Mouse (Mus musculus) retina, postnatal 1 day (tissue): ENCODE data around the gene Dyrk3.

Experiments used
- DNase-seq: peaks from one replicate; pipeline ENCODE4 v3.0.0-alpha.2; 2012

Gene Dyrk3

DNA sequence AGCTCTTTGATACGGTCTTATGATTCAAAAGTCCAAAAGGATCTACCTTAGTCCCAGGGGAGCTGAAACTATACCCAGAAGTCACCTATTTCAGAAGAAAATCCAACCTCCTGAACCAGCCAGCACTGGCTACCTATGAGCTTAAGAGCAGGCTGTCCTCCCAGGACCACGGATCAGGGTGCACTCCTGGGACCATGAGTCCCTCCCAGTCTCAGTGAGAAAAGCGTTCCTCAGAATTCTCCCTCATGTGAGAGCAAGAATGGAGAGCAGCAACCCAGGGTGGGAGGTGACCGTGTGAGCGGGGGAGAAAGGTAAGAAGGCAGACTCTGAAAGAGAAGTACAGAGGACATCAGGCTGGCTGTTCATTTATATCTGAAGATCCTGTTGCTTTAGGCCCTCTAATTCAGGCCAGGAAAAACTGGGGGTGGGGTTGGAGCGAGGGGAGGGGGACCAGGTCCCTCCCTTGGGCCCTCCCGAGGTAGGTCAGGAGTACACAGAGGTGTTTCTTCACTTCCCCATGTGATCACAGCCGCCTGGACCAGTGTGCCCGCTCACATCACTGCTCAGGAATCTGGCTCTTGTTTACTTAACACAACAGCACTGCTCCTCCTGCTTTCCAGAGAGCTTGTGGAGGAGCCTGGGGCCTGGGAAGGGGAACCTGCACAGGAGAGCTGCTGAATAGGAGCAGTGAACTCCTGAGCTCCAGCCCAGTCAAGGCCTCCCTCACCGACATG lies 30.4 kb downstream of the Dyrk3 start:
- no peak for DNase-seq

DNA sequence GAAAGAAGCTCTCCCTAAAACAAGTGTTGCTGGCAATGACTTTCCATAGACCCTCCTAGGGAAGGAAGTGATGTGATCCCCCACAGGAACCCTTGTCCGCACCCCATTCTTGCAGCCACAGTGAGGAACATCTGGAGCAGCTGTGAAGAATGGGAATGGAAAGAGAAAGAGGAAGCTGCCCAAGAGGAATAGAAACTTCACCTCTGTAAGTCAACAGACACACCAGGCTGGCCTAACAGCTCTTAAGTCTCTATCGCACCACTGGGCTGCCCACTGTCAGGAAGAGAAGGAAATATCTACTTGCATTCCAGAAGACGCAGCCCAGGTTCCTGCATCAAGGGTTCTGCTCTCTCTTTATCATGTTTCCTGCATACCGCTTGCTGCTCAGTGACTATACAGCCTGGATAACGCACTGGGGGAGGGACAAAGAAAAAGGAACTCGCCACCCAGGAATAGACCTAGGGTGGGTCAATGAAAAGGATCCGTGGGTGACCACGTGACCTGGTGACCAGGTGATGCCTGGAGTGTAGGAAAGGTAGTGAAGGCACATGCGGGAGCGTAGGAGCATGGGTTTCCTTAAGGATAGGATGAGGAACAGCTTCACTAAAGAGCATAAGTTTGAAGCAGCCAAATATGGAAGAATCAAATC lies 34.2 kb downstream of the Dyrk3 start:
- DNase-seq, result no peak

DNA sequence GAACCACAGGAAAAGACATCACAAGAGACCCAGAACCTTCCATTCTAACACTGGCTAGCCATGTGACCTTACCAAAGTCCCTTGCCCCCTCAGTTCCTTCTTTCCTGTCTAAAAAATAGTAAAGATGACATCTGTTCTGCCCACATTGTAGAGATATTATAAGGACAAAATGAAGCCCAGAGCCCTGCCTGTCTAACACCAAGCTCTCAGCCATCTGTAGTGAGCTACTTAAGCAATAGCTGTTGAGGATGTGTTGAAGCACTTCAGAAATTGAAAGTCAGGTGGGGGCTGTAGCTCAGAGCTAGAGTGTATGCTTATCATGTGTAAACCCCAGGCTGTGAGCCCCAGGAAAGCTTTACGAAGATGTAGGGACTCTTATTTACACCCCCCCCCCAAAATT lies 37.3 kb downstream of the Dyrk3 start:
- DNase-seq, result no peak

DNA sequence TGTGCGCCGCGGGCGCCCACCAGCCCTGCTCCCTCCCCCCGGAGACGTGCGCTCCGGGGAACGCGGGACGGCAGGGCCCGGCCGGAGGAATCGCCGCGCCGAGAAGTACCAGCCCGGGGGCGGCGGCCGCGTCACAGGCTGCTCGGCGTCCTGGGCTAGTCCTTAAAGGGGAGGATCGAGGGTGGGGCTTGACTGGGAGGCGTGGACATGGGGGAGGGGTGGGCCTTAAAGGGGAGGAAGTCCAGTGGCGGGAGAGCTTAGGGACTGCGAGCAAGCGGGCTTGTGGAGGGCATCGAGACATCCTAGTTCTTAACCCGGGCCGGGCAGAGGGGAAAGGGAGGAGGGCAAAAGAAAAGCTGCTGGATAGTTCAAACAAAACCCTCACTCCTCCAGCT lies 40.4 kb downstream of the Dyrk3 start, which contains the start of gene Mapkapk2:
Gene Mapkapk2 (minus strand): TSS at position 127 of the 395 bp plus-strand sequence.
- DNase-seq, result peak; percentile 97

DNA sequence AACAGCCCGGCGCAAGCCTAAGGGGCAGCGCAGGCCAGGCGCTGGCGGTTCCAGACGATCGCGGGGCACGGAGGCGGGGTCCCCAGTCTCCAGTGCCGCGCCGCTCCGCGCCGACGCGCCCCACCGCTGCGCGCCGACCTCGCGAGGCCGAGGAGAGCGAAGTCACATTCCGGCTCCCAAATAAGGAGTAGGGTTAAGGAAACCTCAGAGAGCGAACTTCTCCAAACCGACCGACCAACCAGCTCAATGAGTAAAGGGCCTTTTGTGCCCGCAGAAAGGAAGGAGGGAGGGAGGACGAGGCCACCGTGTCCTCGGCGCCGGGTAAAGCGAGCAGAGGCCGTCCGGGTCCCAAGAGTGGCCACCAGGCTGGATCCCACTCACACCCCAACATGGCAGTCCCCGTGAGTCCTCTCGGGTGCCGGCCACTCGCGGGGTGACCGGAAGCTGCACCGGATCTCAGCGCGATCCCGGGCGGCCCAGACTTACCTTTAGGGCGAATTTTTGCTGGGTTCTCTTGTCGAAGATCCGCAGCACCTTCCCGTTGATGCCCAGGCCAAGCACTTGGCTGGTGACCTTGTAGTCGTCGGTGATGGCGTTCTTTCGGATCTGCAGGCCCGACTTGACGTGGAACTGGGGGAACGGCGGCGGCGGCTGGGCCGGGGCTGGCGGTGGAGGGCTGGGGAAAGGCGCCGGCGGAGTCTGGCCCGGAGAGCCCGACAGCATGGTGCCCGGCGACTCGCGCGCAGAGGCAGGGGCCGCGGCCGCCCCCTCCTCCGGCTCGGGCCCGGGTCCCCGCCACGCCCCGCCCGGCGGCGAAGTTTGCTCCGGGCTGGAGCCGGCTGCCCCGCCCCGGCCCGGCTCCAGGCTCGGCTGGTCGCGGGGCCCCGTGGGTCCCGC lies 41.1 kb downstream of the Dyrk3 start:
- DNase-seq, result peak; percentile 74

DNA sequence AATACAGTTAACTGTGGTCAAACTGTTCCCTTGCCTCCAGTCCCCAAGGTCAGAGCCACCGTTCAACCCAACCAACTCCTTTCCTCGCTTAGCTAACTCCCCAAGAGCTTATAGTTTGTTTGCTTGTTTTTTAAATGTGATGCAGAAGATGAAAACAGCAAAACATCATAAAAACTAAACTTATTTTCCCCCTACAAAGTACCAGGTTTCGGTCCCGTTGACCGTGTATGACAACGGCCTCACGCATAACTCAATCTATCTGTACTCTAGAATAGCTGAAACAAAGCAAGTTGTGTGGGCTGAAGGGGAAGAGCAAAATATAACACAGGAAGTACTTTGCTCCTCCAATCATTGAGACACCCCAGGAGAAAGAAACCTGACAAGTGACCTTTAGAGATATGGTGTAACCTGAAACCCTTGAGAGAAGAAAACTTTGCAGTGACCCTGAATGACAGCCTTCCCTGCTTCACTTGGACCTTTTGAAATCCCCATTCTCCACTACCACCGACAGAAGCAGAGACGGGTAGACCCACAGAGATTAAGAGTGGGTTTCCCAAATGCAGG lies 41.9 kb downstream of the Dyrk3 start:
- no peak for DNase-seq

DNA sequence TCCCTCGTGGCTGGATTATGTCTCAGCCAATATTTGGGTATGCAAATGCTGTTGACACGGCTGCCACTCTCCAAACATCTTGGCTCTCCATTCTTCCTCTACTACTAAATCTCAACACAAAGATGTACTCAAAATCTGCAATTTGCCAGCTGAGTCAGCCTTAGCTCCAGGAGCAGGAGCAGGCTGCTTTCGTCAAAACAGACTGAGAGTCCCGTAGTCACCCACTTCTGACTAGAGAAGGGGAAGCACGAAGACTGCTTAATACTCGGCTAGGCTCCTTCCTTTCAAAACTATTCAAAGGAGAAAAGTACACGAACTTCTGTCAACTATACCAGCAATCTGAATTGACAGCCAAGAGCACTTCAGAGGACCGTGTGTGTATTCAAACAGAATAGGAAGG lies 42.6 kb downstream of the Dyrk3 start:
- no peak for DNase-seq

DNA sequence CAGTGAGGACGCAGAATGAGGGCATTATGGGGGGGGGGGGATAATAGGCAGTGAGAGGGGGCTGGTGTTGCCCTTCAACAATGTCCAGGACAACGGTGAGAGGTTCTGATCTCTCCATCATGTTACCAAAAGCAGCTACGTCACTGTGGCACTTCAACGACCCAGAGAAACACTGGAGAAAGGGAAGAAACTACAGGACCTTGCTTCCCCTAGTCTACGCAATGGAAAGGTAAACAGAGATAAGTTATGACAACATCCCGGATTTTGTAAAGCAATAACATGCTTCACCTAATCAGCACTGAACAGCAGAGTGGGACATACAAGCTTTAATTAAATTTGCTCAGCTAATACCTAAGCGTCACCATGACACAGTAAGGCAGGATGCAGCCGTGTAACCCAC lies 44.3 kb downstream of the Dyrk3 start:
- DNase-seq, result no peak

DNA sequence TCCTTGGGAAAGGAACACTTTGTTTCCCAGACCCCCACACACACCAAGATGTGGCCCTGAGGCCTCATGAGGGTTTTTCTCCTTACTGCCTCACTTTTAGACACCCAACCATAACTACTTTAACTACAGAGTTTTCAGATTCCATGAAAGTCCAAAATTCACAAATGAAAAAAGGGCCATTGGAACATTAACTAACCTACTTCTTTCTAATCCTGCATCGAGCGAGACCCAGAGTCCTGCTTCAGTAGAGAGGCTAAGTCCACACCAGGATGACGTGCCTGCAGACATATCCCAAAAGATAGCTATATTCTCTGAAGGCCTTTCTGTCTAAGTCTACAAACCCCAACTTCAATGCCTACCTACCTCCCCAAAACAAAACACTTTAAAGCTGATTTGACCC lies 45.3 kb downstream of the Dyrk3 start:
- no peak for DNase-seq

DNA sequence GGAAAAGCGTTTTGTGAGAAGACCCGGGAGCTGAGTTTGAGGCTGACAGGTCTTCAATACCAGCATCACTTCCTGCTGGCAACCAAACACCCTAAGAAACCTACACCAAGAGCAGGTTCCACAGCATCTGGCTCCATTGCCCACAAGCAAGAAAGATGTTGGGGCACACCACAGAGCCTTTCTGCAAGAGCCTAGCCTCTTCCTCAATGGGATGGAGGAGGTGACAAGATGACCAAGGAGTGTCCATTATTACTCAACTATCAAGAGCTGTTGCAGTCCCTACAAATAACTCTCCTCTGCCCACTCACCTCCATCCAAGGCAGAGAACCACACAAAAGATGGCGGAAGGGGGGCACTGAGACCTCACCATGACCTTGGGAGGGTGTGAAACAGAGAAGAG lies 46.0 kb downstream of the Dyrk3 start:
- DNase-seq, result no peak

DNA sequence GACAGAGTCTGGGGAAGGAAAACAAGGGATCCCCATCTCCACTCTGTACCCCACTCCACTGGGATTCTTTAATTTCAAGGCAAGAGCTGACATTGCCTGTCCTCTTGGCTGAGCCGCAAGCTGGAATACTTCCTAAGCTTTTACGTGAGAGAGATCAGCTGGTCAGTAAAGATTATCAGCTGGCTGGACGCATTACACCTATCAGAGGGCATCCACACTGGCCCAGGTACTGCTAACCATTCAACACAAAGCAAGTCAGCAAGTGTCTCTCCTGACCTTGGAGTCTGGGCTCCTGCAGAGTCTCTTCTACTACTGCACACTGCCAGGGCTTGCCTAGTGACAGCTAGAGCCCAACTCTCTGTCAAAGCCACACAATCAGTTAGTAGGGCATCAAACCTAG lies 46.7 kb downstream of the Dyrk3 start:
- DNase-seq, result no peak

DNA sequence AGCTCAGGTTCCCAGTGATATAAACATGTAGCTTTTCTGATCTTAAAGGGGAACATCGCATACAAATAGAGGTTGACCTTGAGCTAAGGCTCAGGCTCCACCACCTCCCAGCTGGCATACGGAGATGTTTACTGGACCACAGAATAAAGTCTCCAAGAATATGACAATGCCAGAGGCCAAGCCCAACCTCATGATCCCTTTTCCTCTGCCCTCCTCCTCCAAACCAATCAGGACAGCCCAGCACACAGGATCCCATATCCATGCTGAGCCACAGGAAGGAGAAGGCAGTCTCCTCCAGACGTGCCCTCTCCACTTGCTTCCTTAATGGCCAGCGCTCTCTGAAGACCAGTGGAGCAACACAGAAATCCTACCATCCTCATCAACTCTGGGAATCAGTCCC lies 47.3 kb downstream of the Dyrk3 start:
- DNase-seq, result no peak

DNA sequence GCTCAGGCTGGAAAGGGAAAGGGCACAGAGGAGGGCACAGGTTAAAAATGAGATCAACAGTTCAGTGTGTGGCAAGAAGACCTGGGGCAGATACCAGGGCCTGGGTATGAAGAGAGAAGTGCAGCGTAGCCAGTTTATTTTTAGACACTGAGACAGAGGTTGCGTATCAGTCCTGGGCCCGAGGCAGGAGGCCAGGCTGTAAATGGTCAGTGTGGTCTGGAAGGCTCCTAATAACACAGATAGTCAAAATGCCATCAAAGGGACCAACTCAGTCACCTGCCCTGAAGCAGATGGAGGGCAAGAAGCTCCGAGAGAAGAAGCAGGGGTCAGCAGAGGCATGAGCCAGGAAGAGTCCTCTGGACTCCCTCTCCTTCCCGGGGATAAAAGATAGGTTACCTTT lies 47.9 kb downstream of the Dyrk3 start:
- DNase-seq, result no peak

DNA sequence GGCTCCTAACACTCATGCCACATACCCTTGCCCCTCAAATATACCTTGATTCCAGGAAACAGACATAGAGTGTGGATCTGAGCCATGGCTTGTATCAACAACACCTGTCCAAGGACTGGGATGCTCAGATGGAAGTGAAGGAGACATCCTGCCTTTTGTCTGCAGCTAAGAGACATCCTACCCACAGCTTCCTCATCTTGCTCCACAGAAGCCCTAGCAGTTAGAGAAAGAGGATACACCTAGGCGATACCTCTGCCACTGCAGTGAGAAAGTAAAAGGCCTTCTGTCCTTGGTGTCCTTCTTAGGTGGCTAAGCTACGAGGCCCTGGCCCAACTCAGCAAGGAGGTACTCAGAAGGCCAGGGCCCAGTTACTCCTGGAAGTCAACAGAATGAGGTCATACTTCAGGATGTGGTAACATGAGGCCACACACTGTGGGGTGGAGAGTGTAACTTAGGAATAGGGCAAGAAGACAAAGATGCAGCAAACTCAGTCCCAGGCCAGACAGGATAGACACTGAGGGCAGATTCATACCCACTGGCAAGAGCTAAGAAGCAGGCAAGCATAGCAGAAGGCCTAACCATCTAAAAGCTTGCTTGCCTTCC lies 48.5 kb downstream of the Dyrk3 start:
- no peak for DNase-seq

DNA sequence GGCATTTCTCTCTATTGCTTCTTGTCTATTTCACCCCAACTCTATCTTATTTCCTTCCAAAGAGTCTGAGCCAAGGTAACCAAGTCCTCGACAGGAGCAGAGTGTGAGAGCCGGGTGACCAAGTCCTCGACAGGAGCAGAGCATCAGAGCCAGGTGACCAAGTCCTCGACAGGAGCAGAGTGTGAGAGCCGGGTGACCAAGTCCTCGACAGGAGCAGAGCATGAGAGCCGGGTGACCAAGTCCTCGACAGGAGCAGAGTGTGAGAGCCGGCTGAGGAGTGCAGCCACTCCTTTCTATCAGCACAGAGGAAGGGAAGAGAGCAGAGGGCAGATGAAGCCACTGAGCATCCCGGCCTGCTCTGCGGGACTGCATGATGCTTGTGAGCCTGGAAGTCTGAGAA lies 49.6 kb downstream of the Dyrk3 start:
- no peak for DNase-seq

DNA sequence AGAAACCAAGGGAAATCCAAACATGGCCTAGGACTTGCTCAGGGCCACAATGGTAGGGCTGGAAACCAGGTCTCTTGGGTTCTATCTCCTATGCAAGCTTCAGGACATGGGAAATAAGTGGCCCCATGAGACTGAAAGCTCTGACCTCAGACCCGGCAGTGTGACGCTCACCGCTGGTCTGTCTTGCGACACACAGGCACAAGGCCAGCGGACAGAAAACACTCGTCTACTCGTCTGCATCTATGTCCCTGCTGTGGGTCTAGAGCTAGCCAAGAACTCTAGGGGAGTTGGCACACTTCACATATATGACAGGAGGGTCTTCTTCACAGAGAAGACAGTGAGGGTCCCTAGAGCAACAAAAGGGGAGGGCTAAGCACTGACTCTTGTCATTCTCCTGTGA lies 51.2 kb downstream of the Dyrk3 start:
- no peak for DNase-seq

DNA sequence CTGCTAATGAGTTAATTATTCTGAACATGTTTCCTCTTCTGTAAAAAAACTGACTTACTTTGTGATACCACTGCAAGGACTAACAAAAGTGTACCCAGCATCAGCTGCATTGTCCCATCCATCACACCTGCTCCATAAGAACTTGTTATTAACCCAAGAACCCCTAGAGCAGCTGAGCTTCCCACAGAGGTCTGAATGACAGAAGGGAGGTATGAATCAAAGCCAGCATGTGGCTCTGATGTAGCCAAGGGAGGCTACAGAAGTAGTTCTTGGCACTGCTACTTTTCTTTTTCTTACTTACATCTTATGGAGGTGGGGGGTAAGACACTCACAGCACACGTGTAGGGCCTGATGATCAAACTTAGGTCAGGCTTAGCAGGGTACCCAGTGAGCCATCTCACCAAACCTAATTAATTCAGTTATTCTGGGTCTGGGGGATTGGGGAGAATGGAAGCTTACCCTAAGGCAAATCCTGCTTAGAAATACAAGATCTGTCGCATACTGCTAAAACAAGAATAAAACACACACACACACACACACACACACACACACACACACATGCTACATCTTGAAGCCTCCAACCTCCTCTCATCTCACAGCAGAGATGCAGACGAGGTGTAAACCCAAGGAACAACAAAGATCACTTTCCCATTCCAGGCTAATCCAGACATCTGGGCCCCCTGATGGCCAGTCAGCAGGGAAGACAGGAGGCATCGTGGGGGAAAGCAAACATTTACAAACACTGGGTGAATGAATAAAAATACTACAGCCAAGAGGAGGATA lies 52.0 kb downstream of the Dyrk3 start:
- no peak for DNase-seq

DNA sequence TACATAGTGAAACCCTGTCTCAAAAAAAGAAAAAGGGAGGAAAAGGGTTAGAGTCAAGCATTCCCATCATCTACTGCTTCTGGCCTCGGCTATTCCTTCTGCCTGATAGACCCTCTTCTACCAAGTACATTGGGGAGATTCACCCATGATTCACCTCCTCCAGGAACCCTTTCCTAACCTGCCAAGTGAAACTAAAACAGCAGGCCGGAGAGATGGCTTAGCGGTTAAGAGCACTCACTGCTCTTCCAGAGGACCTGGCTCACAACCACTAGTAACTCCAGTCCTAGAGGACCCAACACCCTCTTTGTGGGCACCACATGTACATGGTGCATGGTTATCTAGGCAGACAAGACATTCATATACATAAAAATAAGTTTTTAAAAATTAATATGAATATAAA lies 52.9 kb downstream of the Dyrk3 start:
- no peak for DNase-seq

DNA sequence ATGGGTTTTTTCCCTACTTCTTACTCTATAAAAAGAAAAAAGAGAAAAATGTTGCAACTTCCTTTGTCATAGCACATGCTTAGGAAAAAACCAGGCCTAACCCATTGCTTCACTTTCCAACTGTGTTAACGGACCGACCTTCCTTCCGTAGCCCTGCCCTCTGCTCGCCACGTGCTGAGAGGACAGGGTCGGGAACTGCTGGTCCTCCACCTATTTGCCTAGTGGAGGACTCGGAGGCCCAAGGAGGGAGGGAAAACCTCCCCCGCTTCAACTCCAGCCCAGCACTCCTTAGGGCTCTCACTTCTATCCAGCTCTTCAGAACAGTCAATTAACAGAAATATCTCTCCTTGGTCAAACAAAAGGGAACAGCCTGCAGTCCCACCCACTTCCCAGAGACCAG lies 53.9 kb downstream of the Dyrk3 start:
- no peak for DNase-seq

DNA sequence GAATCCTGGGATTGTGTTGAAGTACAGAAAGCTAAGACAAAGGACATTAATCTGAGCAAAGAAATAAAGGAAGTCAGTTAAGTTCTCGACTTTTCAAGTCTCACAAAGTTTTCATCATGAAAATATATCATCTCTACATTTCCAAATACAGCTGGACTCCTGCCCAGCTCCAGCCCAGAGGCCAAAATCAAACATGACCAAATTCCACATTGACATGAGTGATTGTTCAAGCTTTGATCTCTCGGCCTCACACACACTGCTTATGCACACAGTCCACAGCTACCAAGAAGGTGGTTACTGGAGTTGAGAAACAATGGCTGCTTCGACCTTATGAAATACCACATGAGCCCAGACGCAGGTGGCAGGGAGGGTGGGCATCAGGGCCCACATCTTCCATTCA lies 54.5 kb downstream of the Dyrk3 start:
- no peak for DNase-seq

DNA sequence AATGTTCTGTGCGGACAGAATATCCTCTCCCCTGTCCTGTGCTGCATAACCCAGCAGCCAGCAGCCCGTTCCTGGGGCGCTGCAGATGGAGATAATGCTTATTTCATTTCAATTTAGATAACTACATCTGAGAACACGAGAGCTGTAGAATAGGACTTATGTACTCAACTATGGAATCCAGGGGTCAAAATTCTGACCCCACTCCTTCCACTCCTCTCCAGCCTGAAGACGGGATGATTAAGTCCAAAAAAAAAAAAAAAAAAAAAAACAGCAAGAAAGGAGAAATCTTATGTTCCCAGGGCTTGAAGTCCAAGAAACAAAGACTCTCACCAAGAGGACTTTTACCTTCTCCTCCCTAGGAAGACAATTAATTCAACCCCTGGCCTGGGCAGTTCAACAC lies 55.0 kb downstream of the Dyrk3 start:
- DNase-seq, result no peak

DNA sequence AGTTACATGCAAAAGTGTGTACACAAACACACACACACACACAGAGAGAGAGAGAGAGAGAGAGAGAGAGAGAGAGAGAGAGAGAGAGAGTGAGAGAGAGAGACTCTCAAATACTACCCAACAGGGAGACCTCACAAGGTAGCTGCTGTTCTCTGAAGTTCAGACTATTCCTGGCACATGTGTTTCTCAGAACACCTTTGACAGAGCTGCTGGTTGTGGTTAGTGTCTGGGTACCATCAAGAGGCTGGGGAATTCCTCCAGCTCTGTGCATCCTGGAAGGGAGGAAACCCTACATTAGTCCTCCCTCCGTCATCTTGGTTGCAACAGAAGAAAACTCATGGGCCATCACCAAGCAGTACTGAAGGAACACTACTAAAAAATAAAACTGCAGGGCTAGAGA lies 57.5 kb downstream of the Dyrk3 start:
- no peak for DNase-seq
